Mouse (Mus musculus): ENCODE results near the gene Prkcz. TPM values are rescaled to one million over a fixed set of nuclear protein-coding genes. Genes with fewer than 3 reads are reported as not detected.
A peak's percentile ranks its signal among the peaks of the same experiment; 100 is the strongest.

Prkcz gene
- polyA plus RNA-seq, 1 experiment from 2014 or later, result 9.3 TPM

DNA sequence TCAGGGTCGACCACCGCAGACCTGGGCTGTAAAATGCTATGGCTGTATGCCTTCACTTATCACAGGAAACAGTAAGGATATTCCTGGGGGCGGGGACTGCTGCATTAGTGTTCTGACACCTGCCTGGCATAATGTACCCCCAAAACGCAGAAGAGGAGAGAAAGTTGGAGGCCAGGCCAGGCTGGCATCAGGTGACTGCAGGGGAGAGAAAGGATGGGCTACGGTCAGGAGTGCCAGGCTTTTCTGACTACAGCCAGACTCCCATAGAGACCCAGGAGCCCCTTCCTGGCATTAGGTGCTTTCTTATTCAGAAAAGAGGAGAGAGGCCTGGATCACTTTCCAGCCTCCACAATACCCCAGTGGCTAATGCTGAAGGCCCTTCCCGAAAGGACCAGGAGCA, 121.7 kb downstream of the Prkcz start:
- 64% methylated on average over 6 of the region's 6 CpGs for WGBS
- DNase-seq (ENCODE audit: low spot score), result no peak
- no peaks in the 10 kb centered on the region for H3K36me3 ChIP-seq
- H3K9me3 ChIP-seq (replicated peaks), result no peaks in the 10 kb centered on the region
- H3K27me3 ChIP-seq (ENCODE audit: low read depth, poor library complexity, severe bottlenecking), result 0 out of 2 replicates have a peak, but pooled peaks cover 10% of the 10 kb centered on the region
- peaks cover 46% of the 10 kb centered on the region for H3K4me1 ChIP-seq
- peak overlapping the region; percentile 50; the same call in 1 of the 2 replicates for H3K27ac ChIP-seq
- H3K4me3 ChIP-seq, result no peak overlapping the region

- H3K4me1 ChIP-seq, result peaks cover 58% of the 10 kb centered on the region
- 83% methylated on average over 5 of the region's 5 CpGs for WGBS
- 0 out of 2 replicates have a peak, but pooled peaks cover 10% of the 10 kb centered on the region for H3K27me3 ChIP-seq (ENCODE audit: low read depth, poor library complexity, severe bottlenecking)
- H3K9me3 ChIP-seq (replicated peaks), result no peaks in the 10 kb centered on the region
- peak overlapping the region; percentile 44; the same call in 1 of the 2 replicates for H3K27ac ChIP-seq
- DNase-seq (ENCODE audit: low spot score), result no peak
- H3K4me3 ChIP-seq, result no peak overlapping the region
- no peaks in the 10 kb centered on the region for H3K36me3 ChIP-seq
Measured at GRCm38 (mm10) chr4:155238276-155238675, 122.9 kb downstream of the Prkcz start.

DNA sequence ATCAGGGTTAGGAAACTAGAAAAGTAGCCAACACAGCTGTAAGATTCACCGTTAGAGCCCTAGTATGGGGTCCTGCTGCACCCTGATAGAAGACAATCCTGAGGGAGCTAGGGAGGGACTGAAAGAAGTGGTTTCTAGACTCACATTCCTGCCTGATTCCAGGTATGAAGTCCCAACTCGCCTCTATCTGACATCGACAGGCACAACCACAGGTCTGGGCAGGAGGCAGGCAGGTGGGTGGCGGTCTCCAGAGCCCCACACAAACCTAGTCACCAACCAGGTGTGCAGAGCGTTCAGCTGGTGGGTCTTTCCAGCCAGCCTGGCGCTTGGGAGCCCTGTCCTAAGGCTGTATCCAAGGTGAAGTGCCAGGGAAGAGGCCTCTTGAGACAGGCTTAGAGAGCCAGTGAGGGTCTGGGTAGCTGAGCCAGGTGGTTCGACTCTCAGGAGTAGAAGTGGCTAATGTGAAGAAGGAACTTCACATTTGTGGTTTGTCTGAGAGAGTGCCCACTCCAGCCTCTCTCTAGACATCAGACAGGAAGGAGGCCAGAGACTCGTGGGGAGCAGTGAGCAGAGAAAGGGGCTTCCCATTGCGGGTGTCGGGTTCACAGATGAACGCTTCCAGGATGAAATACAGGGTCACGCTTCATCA, 124.3 kb downstream of the Prkcz start:
- Histone ChIP-seq H3K4me1 (peaks cover 65% of the 10 kb centered on the region), H3K36me3 (no peaks in the 10 kb centered on the region), H3K27me3 (ENCODE audit: low read depth, poor library complexity, severe bottlenecking) (0 out of 2 replicates have a peak, but pooled peaks cover 3% of the 10 kb centered on the region), H3K4me3 (no peak overlapping the region), H3K27ac (peak overlapping the region; percentile 95), H3K9me3 (replicated peaks) (no peaks in the 10 kb centered on the region)
- no peak for DNase-seq (ENCODE audit: low spot score)
- WGBS, result 84% methylated on average over 12 of the region's 12 CpGs

DNA sequence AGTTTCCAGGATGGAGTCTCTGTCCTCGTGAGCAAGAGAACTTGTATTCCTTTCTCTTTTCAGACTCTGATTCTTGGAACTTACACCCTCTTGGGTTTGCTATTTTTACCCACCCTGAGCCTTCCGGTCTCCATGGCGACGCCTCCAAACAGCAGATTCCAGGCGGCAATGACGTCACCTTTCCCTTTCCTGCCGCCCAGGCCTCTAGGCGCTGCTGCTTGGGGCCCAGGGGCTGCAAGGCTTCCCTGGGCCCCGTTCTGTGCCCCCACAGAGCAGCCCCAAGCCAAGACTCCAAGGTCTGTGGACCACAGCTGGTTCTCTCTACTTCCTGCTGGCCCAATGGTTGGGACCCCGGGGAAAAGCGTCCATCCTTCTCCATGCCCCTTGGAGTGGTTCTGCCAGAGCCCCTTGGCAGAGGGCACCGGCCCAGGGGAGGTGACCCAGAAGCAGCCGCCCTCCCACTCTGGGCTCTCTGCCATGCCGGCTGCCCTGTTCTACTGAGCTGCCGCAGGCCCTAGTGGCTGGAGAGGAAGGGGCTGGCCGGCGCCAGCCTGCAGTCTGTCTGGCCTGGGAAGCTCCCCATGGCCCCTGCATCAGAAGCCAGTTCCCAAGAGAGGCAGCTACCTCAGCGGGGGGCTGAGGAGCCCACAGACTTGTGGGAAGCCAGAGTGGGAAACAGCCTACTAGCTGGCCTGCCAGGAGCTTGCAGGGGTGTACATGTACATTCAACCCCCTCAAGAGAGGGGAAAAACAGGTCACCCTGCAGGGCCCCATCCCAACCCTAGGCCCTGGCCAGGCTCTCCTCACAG, 125.6 kb downstream of the Prkcz start:
- H3K27me3 ChIP-seq (ENCODE audit: low read depth, poor library complexity, severe bottlenecking), result no peaks in the 10 kb centered on the region
- H3K4me3 ChIP-seq, result peak overlapping the region; percentile 31
- DNase-seq (ENCODE audit: low spot score), result peak; percentile 87
- H3K4me1 ChIP-seq, result peaks cover 73% of the 10 kb centered on the region
- H3K9me3 ChIP-seq (replicated peaks), result no peaks in the 10 kb centered on the region
- peak overlapping the region; percentile 95 for H3K27ac ChIP-seq
- H3K36me3 ChIP-seq, result no peaks in the 10 kb centered on the region
- WGBS, result 35% methylated on average over 18 of the region's 18 CpGs

GRCm38 (mm10) chr4:155234371-155235310, 126.5 kb downstream of the Prkcz start:
- 68% methylated on average over 8 of the region's 8 CpGs for WGBS
- peak; percentile 54 for DNase-seq (ENCODE audit: low spot score)
- H3K4me1 ChIP-seq, result peaks cover 70% of the 10 kb centered on the region

DNA sequence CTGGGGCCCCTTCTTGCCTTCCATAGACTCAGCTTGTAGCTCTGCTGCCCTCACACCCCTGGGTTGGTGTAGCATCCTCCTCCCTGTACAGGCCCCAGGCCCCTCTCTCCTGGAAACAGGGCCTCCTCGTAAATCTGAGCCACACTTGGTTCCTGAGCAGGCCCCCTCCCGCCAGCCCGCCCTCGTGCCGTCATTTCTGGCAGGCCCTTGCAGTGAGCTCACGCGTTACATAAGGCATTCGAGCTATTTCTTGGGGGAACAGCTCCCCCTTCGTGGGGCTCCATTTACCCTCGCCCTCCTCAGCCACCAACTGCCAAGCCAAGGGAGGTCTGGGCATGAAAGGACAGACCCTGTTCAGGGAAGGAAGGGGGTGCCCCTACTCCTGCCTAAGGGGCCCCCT, 127.3 kb downstream of the Prkcz start:
- DNase-seq (ENCODE audit: low spot score), result peak; percentile 82
- Histone ChIP-seq H3K9me3 (replicated peaks) (no peaks in the 10 kb centered on the region), H3K4me1 (peaks cover 66% of the 10 kb centered on the region), H3K27ac (peak overlapping the region; percentile 95), H3K36me3 (no peaks in the 10 kb centered on the region), H3K4me3 (peak overlapping the region; percentile 21; the same call in 1 of the 2 replicates), H3K27me3 (ENCODE audit: low read depth, poor library complexity, severe bottlenecking) (no peaks in the 10 kb centered on the region)
- 19% methylated on average over 10 of the region's 10 CpGs for WGBS

More at GRCm38 (mm10) chr4:155234371-155235310, 126.5 kb downstream of the Prkcz start:
- H3K36me3 ChIP-seq, result no peaks in the 10 kb centered on the region
- peak overlapping the region; percentile 31; the same call in 1 of the 2 replicates for H3K4me3 ChIP-seq
- peak overlapping the region; percentile 95 for H3K27ac ChIP-seq
- no peaks in the 10 kb centered on the region for H3K9me3 ChIP-seq (replicated peaks)
- H3K27me3 ChIP-seq (ENCODE audit: low read depth, poor library complexity, severe bottlenecking), result no peaks in the 10 kb centered on the region

- Histone ChIP-seq H3K9me3 (replicated peaks) (no peaks in the 10 kb centered on the region), H3K4me1 (peaks cover 29% of the 10 kb centered on the region), H3K27me3 (ENCODE audit: low read depth, poor library complexity, severe bottlenecking) (no peaks in the 10 kb centered on the region), H3K4me3 (no peak overlapping the region), H3K36me3 (no peaks in the 10 kb centered on the region), H3K27ac (no peak overlapping the region)
- WGBS, result 70% methylated on average over 5 of the region's 5 CpGs
- no peak for DNase-seq (ENCODE audit: low spot score)
Measured at GRCm38 (mm10) chr4:155228461-155228860, 132.7 kb downstream of the Prkcz start.

- Histone ChIP-seq H3K4me1 (peaks cover 29% of the 10 kb centered on the region), H3K27ac (no peak overlapping the region), H3K4me3 (no peak overlapping the region), H3K9me3 (replicated peaks) (no peaks in the 10 kb centered on the region), H3K36me3 (no peaks in the 10 kb centered on the region), H3K27me3 (ENCODE audit: low read depth, poor library complexity, severe bottlenecking) (no peaks in the 10 kb centered on the region)
- 90% methylated on average over 4 of the region's 4 CpGs for WGBS
- DNase-seq (ENCODE audit: low spot score), result no peak
Measured at GRCm38 (mm10) chr4:155227986-155228385, 133.2 kb downstream of the Prkcz start.

DNA sequence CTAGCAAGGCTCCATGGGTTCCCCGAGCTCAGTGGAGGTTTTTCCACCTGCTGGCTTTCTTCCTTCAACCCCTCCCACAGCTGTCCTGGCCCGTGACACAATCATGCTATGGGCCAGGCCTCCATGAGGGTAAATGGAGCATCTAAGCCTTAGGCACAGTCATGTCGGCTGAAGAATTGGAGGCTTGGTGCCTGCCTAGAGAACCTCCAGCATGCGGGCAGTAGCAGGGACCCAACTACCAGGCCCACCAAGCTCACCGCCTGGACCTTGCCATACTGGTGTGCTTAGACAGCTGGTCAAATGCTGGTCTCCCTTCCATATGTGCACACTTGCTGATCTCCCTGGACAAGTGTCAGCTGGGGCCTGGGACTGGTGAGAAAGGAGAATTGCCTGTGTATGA, 135.2 kb downstream of the Prkcz start:
- Histone ChIP-seq H3K4me3 (no peak overlapping the region), H3K27ac (no peak overlapping the region), H3K36me3 (no peaks in the 10 kb centered on the region), H3K27me3 (ENCODE audit: low read depth, poor library complexity, severe bottlenecking) (no peaks in the 10 kb centered on the region), H3K9me3 (replicated peaks) (no peaks in the 10 kb centered on the region), H3K4me1 (peaks cover 28% of the 10 kb centered on the region)
- 77% methylated on average over 5 of the region's 5 CpGs for WGBS
- no peak for DNase-seq (ENCODE audit: low spot score)

- Histone ChIP-seq H3K4me3 (peak overlapping the region; percentile 96), H3K36me3 (peaks cover 7% of the 10 kb centered on the region), H3K4me1 (peaks cover 48% of the 10 kb centered on the region), H3K9me3 (replicated peaks) (no peaks in the 10 kb centered on the region), H3K27ac (peak overlapping the region; percentile 99), H3K27me3 (ENCODE audit: low read depth, poor library complexity, severe bottlenecking) (no peaks in the 10 kb centered on the region)
- WGBS, result 35% methylated on average over 20 of the region's 20 CpGs
- DNase-seq (ENCODE audit: low spot score), result no peak
Measured at GRCm38 (mm10) chr4:155223594-155224528, 137.3 kb downstream of the Prkcz start.

DNA sequence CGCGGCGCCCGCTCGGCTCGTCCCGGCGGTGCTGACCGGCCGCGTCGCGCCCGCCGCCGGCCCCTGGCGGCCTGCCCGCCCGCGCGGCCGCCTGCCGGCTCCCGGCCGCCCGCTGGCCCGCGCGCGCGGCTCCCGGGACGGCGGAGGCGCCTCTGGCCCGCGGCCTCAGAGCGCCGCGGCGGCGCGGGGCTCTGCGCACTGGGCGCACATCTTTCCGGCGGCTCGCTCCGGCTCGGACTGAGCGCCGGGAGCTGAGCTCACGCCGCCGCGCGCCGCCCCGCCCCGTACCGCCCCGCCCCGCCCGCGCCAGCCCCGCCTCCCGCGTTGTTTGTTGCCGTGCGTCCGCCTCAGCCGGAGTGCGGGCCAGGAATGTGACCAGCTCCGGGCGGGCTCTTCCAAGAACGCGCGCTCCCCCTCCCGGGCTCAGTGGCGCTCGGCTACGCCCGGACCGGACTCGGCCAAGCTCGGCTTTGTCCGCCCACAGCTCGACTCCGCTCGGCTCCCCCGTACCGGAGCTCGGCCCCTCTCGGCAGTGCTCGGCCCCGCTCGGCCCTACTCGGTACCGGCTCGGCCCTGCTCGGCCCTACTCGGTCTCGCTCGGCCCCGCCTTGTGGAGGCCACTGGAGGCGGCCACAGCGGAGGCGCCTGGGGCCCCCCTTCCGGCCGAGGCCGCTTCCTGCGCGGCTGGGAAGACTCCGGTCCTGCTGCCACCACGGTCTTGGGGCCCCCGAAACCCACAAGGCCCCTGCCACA, 138.1 kb downstream of the Prkcz start:
- Histone ChIP-seq H3K4me3 (peak overlapping the region; percentile 96), H3K9me3 (replicated peaks) (no peaks in the 10 kb centered on the region), H3K4me1 (peaks cover 56% of the 10 kb centered on the region), H3K27ac (peak overlapping the region; percentile 99), H3K36me3 (peaks cover 8% of the 10 kb centered on the region), H3K27me3 (ENCODE audit: low read depth, poor library complexity, severe bottlenecking) (no peaks in the 10 kb centered on the region)
- DNase-seq (ENCODE audit: low spot score), result peak; percentile 100
- WGBS, result 14% methylated on average over 116 of the region's 116 CpGs
